Mouse (Mus musculus) layer of hippocampus, postnatal 14 days (tissue): ENCODE measurements around the gene Gm21719. TPM values are rescaled to one million over a fixed set of nuclear protein-coding genes. Genes with fewer than 3 reads are reported as not detected.
"Not testable (repeated sequence)": the region's sequence is repeated elsewhere in the genome, so short reads cannot be mapped to it uniquely, and the experiment has no call there.

Experiments
- DNase-seq, 2 experiments: peaks; one replicate each; pipeline ENCODE4 v3.0.0; 2021 to 2022; ENCODE audit warnings: low spot score in 2 of 2, mixed read lengths in 1 of 2
- long read RNA-seq, 2 experiments: library from polyadenylated mRNA; stranded (forward); transcript quantifications; one replicate each; pipeline ENCODE4 v2.0.0; 2021
- total RNA-seq, 2 experiments: library from RNA; stranded (reverse); gene quantifications; 2 replicates each; pipeline ENCODE4 v1.2.3; 2021

Gene Gm21719
- total RNA-seq = not detected
- long read RNA-seq, experiment 1 = 0 reads
- long read RNA-seq, experiment 2 = 0 reads

GRCm38 (mm10) chrY:6682772-6683171 is at the start of gene Gm21719:
Gene Gm21719, minus strand, starts transcription at chrY:6682872.
- DNase-seq = not testable (repeated sequence)

Other genes with a start within 250 kb of the Gm21719 start
- not detected for gene Gm28919, start 99.3 kb downstream of the Gm21719 start, total RNA-seq
- gene Gm20830, start 235.4 kb upstream of the Gm21719 start, total RNA-seq = not detected